Mouse (Mus musculus): Measurements from ENCODE around the gene Nxph2. TPM values are rescaled to one million over a fixed set of nuclear protein-coding genes. Genes with fewer than 3 reads are reported as not detected.

The Nxph2 gene
- total RNA-seq (2023) = not detected

GRCm38 (mm10) chr2:23320746-23321585 lies at the start of gene Nxph2:
Gene Nxph2, plus strand, starts transcription at chr2:23321246.

Other genes starting within 250 kb of the Nxph2 start
- gene Mastl, start 165.2 kb upstream of the Nxph2 start, total RNA-seq (2023) = under 1 TPM; 0.42 to 0.49 TPM
- gene Yme1l1, start 164.9 kb upstream of the Nxph2 start, total RNA-seq (2023) = 10 to 100 TPM; 91.8 to 95.9 TPM
- not detected for gene 4931423N10Rik, start 113.8 kb upstream of the Nxph2 start, total RNA-seq (2023)